Mouse (Mus musculus) gastrocnemius, postnatal 14 days (tissue): ENCODE data around the gene Irx3. TPM values are rescaled to one million over a fixed set of nuclear protein-coding genes. Genes with fewer than 3 reads are reported as not detected.

Experiments
- DNase-seq: peaks from one replicate; pipeline ENCODE4 v3.0.0; 2021; ENCODE audit warnings: mixed read lengths
- intact Hi-C: fragments of 180-260 bp; cut with DNase I; formaldehyde crosslinking; loops from one replicate; pipeline ENCODE4 v1.15.1; 2025; ENCODE audit warnings: low total_unique reads
- total RNA-seq, 2 experiments: library from RNA; stranded (reverse); gene quantifications; 2 replicates each; pipeline ENCODE4 v1.2.3; 2021

Gene Irx3
- total RNA-seq, 2 experiments from 2014 or later = 0.29 to 0.35 TPM

- intact Hi-C loops = no loop called here
- no peak for DNase-seq
Observed at GRCm38 (mm10) chr8:91750794-91751125, 51.1 kb downstream of the Irx3 start.

GRCm38 (mm10) chr8:91750096-91750793 lies 51.6 kb downstream of the Irx3 start:
- intact Hi-C loops = no loop called here
- DNase-seq = peak; percentile 41

- intact Hi-C loops = no loop called here
- DNase-seq = no peak
Observed at GRCm38 (mm10) chr8:91749412-91749811, 52.5 kb downstream of the Irx3 start.
